Mouse (Mus musculus) inflammation-experienced regulatory T-cells, adult 6 months (primary cell): ENCODE data around the gene Coq9. TPM values are rescaled to one million over a fixed set of nuclear protein-coding genes. Genes with fewer than 3 reads are reported as not detected.
A peak's percentile ranks its signal among the peaks of the same experiment; 100 is the strongest.
"Not testable (repeated sequence)": the region's sequence is repeated elsewhere in the genome, so short reads cannot be mapped to it uniquely, and the experiment has no call there.

Experiments
- ATAC-seq: one replicate; pipeline ENCODE4 v1.8.0; 2017
- polyA plus RNA-seq, 3 experiments: library from polyadenylated mRNA; unstranded; fragments of 100-300 nt; shearing (Covaris generic); gene quantifications; one replicate each; pipeline ENCODE4 v1.2.1; 2017

The Coq9 gene
- polyA plus RNA-seq, 3 experiments from 2014 or later = 35.5 to 40.6 (median 37.5) TPM

DNA sequence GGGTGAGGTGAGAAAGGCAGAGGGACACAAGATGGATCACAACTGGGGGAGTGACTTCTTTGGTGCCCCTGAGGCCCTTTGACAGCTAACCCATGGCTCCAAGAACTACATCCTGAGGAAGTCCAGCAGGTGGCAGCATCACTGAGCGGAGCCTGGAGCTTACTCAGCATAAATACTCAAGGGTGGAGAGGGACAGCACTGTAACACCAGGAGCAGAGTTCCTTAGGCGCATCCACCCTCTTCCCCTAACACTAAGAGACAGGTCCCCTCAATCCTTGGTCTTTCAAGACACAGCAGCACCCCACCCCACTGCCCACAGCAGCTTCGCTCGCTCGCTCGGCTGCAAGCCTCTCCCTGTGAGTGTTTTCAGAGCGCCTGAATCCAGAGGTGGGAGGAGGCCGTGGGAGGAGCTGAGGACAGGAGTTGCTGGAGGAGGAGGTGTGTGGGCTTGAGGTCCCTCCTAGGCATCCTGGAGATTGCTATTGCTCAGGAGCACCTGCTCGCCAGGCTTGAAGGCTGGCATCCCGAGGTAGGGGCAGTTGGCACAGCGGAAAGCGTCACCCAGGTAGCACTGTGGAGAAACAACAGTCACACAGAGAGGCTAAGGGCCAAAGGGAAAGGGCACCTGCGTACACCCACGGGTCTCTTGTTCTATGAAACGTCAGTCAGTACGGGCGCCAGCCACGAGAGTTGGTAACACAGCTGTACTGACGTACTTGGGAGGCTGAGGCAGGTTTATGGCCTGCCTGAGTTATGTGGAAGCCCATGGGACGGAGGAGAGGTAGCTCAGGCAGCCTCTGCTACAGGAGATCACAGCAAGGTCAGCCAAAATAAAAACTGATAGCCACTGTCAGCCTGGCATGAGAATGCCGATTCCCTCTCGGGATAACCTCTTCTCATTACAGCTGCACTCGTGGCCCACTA, 15.2 kb upstream of the Coq9 start:
- no peak for ATAC-seq

DNA sequence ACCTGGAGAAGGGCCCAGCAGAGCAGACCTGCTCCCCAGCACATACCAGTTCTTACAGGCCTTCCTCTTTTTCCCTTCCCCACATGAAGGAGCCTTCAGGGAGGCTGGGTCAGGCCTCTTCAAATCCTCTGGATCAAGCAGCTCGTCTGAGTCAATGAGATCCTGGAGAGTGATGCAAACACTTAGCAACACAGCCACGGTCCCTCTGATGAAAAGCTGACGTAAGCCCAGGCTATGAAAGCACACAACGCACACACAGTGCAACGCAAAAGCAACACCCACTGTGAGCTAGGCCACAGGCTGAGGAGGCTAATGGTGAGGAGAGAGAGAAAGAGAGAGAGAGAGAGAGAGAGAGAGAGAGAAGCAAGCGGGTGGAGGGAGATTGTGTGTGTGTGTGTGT, 13.0 kb upstream of the Coq9 start:
- no peak for ATAC-seq

DNA sequence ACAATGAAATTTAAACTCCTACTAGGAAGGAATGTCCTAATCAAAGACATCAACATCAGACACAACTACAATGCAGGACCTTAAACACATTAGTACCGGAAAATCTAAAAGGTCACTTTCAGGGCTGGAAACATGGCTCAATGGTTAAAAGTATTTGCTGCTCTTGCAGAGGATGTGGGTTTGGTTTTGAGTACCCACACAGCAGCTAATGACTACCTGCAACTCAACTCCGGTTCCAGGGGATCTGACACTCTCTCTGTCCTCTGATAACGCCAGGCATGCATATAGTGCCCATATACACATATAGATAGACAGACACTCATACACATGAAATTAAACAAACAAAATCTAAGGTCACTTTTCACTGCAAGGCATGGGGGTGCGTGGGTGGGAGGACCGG, 11.9 kb upstream of the Coq9 start:
- ATAC-seq = peak; percentile 59

DNA sequence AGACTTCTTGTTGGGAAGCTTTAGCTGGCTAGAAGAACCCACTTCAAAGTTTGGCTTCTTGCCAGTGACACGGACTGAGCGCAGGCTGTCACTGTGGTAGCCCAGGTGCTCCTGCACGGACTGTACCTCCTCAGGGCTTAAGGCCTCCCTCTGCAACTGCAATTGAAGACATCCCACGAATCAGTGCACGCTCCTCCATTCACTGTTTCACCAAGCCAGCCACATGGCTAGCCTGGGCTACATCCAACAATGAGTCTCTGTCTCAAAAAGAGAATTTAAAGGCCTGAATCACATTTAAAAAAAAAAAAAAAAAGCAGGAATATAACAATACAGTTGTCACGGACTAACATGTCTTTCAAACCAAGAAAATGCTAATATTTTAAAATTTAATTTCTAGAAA, 9.8 kb upstream of the Coq9 start:
- ATAC-seq = no peak

DNA sequence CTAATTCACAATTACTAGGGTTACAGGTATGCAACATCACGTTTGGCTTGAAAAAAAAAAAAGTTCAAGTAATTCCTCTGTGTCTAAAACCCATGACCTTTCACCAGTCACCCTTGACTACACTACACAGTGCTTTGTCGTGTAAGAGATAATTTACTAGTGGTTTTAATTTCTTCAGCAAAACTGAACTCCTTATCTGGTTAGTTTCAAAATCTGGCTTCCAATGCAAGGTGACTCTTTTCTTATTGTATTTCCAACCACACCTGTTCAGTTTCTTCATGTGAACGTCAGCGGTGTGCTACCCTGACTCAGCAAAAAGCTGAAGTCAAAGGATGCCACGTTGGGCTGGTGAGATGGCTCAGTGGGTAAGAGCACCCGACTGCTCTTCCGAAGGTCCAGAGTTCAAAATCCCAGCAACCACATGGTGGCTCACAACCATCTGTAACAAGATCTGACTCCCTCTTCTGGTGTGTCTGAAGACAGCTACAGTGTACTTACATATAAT, 4.2 kb upstream of the Coq9 start:
- ATAC-seq = not testable (repeated sequence)

DNA sequence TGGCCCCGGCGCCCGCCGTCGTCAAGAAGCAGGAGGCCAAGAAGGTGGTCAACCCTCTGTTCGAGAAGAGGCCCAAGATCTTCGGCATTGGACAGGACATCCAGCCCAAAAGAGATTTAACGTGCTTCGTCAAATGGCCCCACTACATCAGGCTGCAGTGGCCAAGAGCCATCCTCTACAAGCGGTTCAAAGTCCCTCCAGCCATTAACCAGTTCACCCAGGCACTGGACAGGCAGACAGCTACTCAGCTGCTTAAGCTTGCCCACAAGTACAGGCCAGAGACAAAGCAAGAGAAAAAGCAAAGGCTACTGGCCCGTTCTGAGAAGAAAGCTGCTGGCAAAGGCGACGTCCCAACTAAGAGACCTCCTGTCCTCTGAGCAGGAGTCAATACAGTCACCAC, 2.4 kb upstream of the Coq9 start:
- not testable (repeated sequence) for ATAC-seq

DNA sequence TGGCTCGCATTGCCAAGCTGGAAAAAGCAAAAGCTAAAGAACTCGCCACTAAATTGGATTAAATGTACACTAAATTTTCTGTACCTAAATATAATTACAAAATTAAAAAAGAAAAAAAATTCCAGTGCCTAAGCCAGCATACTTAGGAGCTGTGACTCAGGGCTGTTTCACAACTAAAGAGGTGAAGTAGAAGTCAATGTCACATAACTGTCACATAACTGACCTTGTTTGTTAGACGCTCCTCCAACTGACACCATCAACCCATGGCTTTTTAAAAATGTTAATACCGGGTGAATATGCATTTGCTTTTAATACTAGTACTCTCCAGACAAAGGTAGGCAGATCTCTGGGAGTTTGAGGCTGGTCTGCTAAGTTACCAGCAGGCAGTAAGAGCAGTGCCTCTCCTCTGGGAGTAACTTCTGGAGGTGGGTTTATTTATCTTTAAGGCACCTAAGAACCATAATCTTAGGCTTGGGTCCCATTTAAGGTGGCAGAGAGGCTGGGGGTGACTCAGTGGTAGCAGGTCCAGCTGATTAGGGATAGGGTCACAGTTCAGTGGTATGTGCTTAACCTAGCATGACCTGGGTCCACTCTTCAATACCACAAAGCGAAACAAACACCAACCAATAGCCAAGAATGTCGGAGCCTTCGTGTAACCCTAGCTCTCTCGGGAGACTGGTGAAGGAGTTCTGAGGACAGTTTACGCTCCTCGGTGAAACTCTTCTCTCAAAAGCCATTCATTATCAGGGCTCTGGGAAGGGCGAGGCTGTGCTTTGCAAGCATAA, 1.5 kb upstream of the Coq9 start:
- ATAC-seq = no peak

DNA sequence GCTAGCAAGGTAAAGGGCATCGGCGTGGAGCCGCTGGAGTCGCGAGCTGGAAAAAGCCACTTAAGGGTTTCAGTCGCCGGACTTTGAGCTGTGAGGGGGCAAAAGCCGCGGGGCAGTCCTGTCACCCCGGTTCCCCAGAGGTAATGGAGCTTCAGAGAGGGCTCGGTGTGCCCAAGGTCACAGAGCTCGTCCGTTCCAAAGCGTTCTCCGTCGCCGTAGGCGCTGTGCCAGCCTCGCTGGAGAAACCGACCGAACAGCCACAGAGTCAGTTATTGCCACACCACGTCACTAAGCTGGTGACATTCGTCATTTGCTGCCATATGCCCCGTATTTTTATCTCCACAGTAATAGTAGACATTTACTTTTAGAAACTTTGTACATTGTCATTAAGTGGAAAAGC, 479 bp downstream of the Coq9 start:
- ATAC-seq = peak; percentile 55

DNA sequence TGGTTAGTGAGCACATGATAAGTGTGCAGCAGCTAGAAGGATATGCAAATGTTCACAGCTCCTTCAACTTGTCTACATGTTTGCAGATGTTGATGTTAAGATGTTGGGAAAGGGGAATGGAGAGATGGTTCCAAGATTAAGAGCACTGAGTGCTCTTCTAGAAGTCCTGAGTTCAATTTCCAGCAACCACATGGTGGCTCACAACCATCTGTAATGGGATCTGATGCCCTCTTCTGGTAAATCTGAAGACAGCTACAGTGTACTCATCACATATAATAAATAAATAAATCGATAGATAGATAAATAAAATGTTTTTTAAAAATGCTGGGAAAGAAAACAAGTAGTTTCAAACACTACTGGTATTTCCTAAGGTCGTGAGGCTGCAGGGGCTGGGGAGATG, 3.1 kb downstream of the Coq9 start:
- ATAC-seq = no peak

DNA sequence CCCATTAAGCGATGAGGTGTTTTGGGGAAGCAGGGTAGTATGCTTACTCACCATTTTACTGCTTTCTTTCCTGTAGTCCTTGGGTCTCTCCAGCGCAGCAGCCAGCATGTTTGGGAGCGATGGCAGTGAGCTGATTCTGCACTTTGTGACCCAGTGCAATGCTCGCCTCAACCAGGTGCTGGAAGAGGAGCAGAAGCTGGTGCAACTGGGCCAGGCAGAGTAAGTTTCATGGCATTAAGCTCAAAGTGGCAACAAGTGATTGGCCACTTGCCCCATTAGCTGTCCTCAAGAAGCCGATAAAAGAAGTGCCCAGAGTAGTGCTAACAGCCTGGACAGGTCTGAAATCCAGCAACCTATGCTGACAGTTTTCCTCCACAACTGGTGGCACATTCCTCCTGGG, 11.9 kb downstream of the Coq9 start:
- ATAC-seq = no peak

DNA sequence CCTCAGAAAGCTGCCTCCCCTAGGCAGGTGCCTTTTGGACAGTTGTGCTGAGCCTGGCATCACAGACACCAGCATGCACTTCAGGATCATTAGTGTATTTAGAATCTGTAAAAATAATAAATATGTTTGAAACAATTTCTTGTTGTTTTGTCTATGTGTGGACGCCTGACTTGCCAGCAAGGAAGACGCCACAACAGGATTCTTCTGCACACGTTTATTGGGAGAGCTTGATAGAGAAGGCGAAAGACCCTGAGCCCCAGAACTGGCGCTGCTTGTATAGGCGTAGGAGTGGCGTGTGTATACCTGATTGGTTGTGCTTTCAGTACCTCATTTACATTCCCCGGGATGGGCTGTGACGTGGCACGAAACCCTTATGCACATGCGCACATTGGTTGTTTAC, 16.6 kb downstream of the Coq9 start:
- not testable (repeated sequence) for ATAC-seq

DNA sequence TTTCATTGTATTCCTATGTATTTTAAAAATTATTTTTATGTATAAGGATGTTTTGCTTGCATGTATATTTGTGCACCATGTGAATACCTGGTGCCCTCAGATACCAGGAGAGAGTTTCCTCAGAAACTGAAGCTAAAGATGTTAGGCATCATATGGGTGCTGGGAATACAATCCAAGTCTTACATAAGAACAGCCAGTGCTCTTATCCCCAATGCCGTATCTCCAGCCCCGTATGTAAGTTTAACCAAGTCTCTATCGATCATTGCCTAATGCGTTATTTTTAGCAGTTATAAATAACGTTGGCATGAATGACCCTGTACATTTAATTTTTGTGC, 18.9 kb downstream of the Coq9 start:
- peak; percentile 26 for ATAC-seq

DNA sequence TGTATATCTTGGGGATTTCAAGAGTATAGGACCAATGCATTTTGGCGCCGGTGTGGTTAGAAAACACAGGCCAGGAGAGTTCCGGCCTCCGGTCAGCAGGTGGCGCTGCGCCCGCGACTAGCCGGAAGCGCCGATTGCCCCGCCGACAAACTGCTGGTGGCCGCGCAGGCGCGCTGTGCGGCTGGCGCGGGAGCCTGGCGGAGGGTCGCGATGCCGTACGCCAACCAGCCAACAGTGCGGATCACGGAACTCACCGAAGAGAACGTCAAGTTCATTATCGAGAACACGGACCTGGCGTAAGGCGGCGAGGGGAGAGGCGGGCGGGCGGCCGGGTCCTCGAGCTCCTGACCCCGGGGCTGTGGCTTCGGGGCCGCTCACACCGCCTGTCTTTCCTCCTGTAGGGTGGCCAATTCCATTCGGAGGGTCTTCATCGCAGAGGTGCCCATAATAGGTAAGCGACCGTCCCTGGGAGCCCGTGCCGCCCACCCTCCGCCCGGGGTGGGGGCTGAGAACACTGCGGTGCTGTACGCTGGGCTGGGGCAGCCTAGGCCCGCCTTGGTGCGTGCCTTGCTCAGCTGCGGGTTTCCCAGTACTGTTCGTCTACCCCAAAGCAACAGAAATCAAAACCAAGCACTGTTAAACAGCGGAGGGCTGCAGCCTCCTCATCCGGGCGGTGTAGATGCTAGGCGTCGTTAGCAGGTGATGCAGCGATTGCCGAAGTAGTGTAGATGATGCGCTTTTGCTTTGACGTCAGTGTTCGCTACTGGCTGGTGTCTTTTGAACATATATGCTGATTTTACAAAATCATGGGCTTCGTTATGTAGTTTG, 19.4 kb downstream of the Coq9 start, which contains the start of gene Polr2c:
Polr2c (plus strand) TSS at position 105 of the 828 bp plus-strand sequence.
- ATAC-seq = peak; percentile 86

DNA sequence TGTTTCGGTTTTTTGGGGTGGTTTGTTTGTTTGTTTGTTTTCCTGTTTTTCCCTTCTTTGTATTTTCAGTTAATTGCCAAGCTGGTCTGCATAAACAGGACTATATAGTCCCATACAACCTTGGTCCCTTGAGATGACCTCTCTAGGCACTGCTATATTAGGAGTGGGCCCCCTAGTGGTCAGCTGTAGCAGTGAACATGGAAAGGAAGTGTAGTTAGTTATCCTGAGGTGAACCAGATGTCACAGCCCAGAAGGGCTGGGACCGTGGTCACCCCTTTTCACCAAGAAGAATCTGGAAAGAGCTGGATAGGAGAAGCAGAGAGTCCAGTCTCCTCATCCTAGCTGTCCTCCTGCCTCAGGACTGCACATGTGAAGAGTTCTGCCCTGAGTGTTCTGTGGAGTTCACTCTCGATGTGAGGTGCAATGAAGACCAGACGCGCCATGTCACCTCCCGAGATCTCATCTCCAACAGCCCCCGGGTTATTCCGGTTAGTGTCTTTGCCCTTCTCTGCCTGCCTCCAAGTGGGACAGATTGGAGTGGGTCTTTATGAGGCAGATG, 23.3 kb downstream of the Coq9 start:
- ATAC-seq = peak; percentile 49

DNA sequence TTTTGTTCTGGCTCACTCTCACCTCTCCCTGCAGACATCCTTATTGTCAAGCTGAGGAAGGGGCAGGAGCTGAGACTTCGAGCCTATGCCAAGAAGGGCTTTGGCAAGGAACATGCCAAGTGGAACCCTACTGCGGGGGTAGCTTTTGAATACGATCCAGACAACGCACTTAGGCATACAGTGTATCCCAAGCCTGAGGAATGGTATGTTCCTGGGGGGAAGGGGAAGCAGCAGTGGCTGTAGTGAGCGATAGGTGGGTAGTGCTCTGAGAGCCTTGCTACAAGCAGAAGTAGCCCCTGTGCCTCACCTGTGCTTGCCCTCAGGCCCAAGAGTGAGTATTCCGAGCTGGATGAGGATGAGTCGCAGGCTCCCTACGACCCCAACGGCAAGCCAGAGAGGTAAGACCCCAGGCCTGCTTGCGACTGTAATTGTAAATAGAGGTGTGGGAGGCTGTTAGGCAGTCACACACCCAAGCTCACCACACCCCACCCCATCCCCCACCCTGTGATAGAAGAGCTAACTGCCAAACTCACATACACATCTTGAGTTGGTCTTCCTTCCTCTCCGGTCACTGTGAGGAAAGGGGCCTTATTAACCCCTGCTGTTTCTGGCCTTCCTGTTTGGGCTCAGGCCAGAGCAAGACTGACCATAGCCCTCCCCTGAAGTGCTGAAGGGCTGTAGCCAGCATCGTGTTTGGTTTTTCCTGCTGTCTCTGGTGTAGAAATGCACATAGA, 24.5 kb downstream of the Coq9 start:
- ATAC-seq = no peak

DNA sequence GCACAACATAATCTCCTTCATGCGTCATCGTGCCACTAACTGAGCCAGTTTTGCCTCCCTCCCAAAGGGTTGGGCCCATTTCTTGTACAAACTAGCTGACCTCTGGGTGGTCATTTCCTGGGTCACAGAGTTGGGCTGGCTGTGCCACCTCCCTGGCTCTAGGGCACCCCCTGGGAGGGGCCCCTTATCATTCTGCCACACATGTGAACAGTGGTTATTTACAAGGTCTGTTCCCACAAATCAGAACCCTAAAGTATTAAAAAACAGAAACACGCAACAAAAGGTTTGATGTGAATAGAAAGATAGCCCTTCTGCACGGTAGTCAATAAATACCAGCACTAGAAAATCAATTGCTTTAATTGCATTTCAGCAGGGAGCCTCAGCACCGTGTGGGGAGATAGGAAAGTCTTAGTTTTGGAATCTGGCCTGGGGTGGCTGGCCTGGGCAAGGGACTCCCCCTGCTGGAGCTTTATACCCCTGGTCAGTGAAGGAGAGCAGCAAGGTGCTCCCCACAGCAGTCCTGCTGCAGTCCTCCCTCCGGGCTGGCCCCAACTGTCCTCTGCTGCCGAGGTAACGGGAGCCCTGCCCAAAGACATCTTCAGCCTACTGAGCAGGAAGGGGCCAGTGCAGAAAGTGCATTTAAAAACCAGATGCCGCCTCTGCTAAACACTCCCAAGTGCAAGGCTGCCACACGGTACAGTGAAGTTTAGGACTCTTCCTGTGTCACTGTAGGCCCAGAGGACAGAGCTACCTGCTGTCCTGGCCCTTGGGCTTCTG, 26.0 kb downstream of the Coq9 start:
- ATAC-seq = no peak

DNA sequence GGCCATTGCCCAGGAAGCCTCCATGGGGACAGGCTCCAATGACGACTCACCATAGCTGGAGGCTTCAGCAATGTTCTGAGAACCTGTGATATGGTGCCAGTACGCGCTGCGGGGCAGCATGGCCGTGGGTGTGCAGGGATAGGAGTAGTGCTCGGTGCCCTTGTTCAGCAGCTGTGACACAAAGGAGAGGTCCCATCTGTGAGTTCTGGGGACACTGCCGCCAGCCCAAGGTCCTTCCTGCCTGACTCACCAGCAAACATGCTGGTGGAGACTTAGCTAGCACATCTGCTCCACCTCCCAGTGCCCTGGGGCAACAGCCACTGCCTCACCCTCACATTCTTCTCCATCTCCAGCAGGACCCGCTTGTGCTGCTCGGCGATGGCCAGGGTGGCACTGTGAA, 27.2 kb downstream of the Coq9 start:
- no peak for ATAC-seq

DNA sequence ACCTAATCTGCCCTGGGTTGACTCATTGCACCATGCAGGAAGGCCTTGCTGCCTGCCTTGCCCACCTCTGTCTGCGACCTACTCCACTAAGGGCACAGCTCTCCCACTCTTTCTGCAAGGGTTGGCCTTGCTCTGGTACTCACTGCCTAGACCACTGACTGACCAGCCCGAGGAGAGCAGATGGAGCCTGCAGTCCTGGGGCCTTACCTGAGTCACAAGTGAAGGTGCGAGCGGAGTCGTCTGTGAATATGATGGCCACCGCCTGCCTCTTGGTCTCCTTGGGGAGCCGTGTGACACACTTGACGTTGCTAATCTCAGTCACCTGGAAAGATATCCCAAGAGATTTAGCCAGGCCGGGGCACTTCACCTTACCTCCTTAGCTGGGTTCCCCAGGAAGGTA, 28.8 kb downstream of the Coq9 start:
- no peak for ATAC-seq

DNA sequence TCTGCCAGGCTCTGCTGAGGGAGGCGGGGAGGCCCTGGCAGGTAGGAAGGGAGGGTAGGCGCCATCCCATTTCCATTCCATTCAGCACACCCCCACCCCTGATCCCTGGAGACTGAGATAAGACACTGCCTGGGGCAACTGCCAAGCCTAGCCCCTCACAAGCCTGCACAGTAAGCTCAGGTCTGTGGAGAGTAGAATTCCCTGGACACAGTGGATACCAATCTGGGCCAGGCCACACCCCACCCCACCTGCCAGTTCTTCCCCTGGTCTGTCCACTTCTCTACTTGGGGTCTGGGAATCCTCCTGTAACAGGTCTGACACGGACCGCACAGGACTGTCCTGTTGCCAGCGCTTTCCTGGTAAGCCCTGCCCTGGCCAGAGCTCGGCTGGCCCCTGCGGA, 31.0 kb downstream of the Coq9 start:
- no peak for ATAC-seq

DNA sequence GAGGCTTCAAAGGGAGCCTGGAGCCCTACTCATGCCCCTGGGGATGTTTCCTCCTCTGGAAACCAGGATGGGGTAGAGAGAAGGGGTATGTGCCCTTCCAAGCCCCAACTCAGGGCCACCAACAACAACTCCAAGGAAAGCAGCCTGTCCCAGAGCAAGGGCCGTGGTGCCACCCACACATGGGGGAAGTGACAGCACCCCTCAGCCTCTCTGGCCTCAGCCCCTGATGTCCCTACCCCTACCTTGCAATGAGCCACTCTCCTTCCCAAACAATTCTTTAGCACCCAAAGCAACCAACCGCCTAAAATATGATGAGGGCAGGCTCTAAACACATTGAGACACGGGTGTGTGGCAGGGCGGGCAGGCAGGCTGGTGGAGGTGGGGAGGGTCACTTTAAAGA, 31.9 kb downstream of the Coq9 start:
- ATAC-seq = no peak
